Mouse (Mus musculus) lung, postnatal 0 days (tissue): ENCODE data around the gene Ppm1e. TPM values are rescaled to one million over a fixed set of nuclear protein-coding genes. Genes with fewer than 3 reads are reported as not detected.

Experiments
- ATAC-seq: fragments of 200-750 bp; cut with Nextera tagmentation; 2 replicates; pipeline ENCODE4 v1.8.0; 2017; ENCODE audit warnings: moderate library complexity
- DNase-seq: peaks from one replicate; pipeline ENCODE4 v3.0.0-alpha.2; 2016; ENCODE audit warnings: low spot score
- H3K27ac ChIP-seq: fragments of 300-500 bp; sonication (generic); 2 replicates; pipeline ENCODE4 v1.5.1; 2014; ENCODE audit warnings: antibody characterized with exemption, mild to moderate bottlenecking, low read length, mixed read lengths
- H3K27me3 ChIP-seq: fragments of 300-500 bp; sonication (generic); replicated peaks from 2 replicates; pipeline ENCODE4 v1.6.1; 2014; ENCODE audit warnings: low read length, mixed read lengths; ENCODE audit not compliant: insufficient read depth
- H3K36me3 ChIP-seq: fragments of 300-500 bp; sonication (generic); 2 replicates; pipeline ENCODE4 v1.6.1; 2014; ENCODE audit warnings: low read length, mixed read lengths; ENCODE audit not compliant: insufficient read depth
- H3K4me1 ChIP-seq: fragments of 300-500 bp; sonication (generic); 2 replicates; pipeline ENCODE4 v1.6.1; 2014; ENCODE audit warnings: antibody characterized with exemption, low read depth, low read length, mixed read lengths; ENCODE audit not compliant: insufficient read depth
- H3K4me2 ChIP-seq: fragments of 300-500 bp; sonication (generic); replicated peaks from 2 replicates; pipeline ENCODE4 v1.6.1; 2014; ENCODE audit warnings: low read depth, mild to moderate bottlenecking, low read length, moderate library complexity, mixed read lengths
- H3K4me3 ChIP-seq: fragments of 300-500 bp; sonication (generic); 2 replicates; pipeline ENCODE4 v1.5.1; 2014; ENCODE audit warnings: low read depth, low read length
- H3K9ac ChIP-seq: fragments of 300-500 bp; sonication (generic); replicated peaks from 2 replicates; pipeline ENCODE4 v1.6.1; 2014; ENCODE audit warnings: low read depth, mild to moderate bottlenecking
- H3K9me3 ChIP-seq: fragments of 300-500 bp; sonication (generic); 2 replicates; pipeline ENCODE4 v1.6.1; 2016; ENCODE audit warnings: low read length, mixed read lengths
- CTCF ChIP-seq: IDR thresholded peaks from 2 replicates; pipeline ENCODE4 v1.5.1; 2016; ENCODE audit warnings: antibody characterized with exemption, mild to moderate bottlenecking
- EP300 ChIP-seq: IDR thresholded peaks from 2 replicates; pipeline ENCODE4 v1.6.1; 2016; ENCODE audit warnings: antibody characterized with exemption, mild to moderate bottlenecking, control low read depth
- WGBS: fragments of 180-500 bp; shearing (Covaris S2); extraction: QIAGEN DNeasy Blood & Tissue Kit; methylation state at CpG from one replicate; pipeline ENCODE4 v1.1.7; 2014; 5-methylcytosine and 5-hydroxymethylcytosine counted together
- polyA plus RNA-seq: library from polyadenylated mRNA; unstranded; fragments of >200 nt; fragmentation: Nextera tagmentation; extraction: Ambion mirVana; gene quantifications from 2 replicates; pipeline ENCODE4 v1.2.1, GENCODE M21; 2015

Gene Ppm1e
- polyA plus RNA-seq = 0.64 and 1.2 TPM in 2 replicates

DNA sequence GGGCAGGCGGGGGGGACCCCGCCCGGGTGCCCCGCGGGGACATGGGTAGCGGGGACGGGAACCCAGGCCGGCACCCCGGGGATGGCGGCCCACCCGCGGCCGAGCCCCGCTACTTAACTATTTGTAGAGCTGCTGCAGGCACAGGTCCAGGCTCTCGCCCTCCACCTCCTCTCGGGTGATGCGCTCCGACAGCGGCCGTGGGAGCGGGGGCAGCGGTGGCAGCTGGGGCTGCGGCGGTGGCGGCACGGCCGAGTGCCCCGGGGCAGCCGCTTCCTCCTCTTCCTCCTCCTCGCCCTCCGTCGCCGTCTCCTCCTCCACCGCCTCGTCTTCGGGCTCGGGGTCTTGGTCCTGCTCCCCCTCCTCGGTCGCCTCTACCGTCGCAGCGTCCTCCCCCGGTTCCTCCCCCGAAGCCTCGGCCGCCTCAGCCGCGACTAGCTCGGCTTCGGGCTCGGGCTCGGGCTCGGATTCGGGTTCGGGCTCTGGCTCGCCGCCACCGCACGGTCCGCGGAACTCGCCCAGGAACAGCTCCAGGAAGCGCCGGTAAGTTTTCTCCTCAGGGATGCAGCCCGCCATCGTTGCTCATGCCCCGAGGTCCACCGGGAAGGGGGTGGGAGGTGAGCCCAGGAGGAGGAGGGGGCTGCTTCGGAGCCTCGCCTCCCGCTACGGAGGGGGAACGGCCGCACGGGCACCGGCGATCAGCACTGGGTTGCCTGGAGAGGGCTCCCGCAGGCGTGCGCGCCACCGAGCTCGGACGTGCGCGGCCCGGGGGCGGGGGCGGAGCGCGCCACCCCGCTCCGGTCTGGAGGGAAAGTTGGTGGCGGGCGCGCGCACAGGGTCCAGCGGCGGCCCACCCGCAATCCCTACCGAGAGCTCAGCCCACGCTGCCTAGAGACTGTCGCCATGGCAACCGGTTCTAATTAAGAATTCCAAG is at the start of gene Ppm1e:
Gene Ppm1e, minus strand, starts transcription at position 693 of the 931 bp plus-strand sequence.
- WGBS = 2% methylated on average over 68 of the region's 104 CpGs
- Histone ChIP-seq H3K27ac (no peak within 1 kb of the TSS), H3K9ac (0 out of 2 replicates have a peak within 1 kb of the TSS, but pooled peaks have one; percentile 19), H3K9me3 (no peaks in the 10 kb centered on the region), H3K36me3 (no peaks in the 10 kb centered on the region), H3K4me3 (peak within 1 kb of the TSS; percentile 74), H3K4me1 (peaks cover 9% of the 10 kb centered on the region), H3K27me3 (peaks cover 33% of the 10 kb centered on the region; the same call in 1 of the 2 replicates), H3K4me2 (peak within 1 kb of the TSS; percentile 99)
- TF ChIP-seq EP300 (no peak), CTCF (no peak)
- DNase-seq (peak; percentile 67), ATAC-seq (peak; percentile 91)

DNA sequence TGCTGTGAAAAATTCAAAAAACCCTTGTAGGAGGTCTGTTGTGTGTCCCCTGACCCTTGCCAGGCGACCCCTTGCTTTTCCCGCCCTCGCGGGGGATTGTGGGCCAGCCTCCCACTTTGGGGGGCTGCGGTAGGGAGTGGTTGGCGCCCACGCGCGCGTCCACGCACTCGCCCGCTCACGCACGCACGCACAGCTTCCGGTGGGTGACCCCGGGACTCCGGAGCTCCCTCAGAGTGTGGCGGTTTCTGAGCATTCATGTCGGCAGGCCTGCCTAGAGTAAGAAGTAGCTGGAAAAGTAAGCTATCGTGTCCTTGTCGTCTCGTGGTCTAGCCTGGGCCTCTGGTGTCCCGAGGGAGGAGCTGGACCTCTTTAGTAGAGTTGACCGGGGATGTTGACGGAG is 46.1 kb upstream of the Ppm1e start, which contains the start of the genes Rad51c and Tex14:
Gene Rad51c, minus strand, starts transcription at position 79 of the 400 bp plus-strand sequence.
Gene Tex14, plus strand, starts transcription at position 190 of the 400 bp plus-strand sequence.
- peak within 1 kb of the TSS; percentile 48 for H3K9ac ChIP-seq
- no peaks in the 10 kb centered on the region for H3K27me3 ChIP-seq
- no peaks in the 10 kb centered on the region for H3K9me3 ChIP-seq
- peak within 1 kb of the TSS; percentile 84 for H3K27ac ChIP-seq
- 74% methylated on average over 27 of the region's 27 CpGs for WGBS
- H3K36me3 ChIP-seq = no peaks in the 10 kb centered on the region
- 0 out of 2 replicates have a peak, but pooled peaks cover 3% of the 10 kb centered on the region for H3K4me1 ChIP-seq
- ATAC-seq (peak; percentile 6), DNase-seq (no peak)
- H3K4me2 ChIP-seq = peak within 1 kb of the TSS; percentile 63
- peak within 1 kb of the TSS; percentile 58 for H3K4me3 ChIP-seq
- TF ChIP-seq EP300 = no peak
- TF ChIP-seq CTCF = no peak

DNA sequence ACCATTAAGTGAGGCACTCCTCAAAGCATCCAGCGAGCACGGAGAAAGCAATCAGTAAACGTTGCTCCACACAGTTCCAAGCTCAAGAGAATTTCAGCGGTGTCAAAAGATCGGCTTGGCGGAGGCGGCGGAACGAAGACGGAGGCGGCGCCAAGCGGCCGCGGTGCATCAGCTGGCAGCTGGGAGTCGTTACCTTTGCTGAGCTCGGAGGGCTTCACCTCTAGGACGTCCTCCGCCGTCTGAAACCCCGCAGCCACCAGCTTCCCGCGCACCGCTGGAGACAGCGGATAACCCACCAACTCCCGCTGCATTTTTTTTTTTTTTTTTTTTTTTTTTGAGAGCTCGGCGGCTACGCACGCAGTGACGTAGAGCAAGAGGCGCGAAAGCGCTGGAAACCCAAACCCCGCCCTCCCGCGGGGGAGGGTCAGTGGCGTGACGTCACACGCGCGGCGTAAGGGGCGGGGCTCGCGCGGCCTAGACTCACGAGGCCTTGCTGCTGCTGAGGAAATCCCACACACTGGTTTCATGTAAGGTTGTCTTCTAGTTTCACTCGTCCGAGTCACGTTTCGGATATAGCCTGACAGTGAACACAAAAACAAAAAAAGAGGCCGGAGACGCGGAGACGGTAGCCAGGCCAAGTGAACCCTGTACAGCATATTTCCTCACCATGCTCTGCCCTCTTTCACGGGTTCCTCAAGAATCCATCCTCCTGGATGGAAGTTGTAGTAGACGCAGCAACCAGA is 45.5 kb upstream of the Ppm1e start:
- WGBS = 1% methylated on average over 57 of the region's 58 CpGs
- Histone ChIP-seq H3K27me3 (no peaks in the 10 kb centered on the region), H3K4me1 (0 out of 2 replicates have a peak, but pooled peaks cover 3% of the 10 kb centered on the region), H3K9me3 (no peaks in the 10 kb centered on the region), H3K36me3 (no peaks in the 10 kb centered on the region), H3K4me2 (peak overlapping the region; percentile 63), H3K27ac (peak overlapping the region; percentile 84), H3K9ac (peak overlapping the region; percentile 48), H3K4me3 (peak overlapping the region; percentile 58)
- no peak for TF ChIP-seq EP300
- peak; percentile 23 for TF ChIP-seq CTCF
- ATAC-seq = peak; percentile 99
- peak; percentile 95 for DNase-seq

DNA sequence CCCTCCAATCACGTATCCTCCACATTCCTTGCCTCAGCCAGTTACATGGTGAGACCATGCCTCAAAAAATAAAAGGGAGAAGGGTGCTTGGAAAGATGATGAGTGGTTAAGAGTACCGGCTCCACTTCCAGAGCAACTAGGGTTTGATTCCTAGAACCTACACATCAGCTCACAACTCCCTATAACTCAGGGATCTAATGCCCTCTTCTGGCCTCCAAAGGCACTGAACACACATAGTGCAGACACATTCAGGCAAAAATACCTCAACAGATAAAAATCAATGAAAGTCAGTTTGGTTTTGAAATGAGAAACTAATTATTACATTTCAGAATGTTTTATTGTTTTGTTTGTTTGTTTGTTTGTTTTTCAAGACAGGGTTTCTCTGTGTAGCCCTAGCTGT is 39.6 kb upstream of the Ppm1e start:
- DNase-seq = no peak
- H3K36me3 ChIP-seq = no peaks in the 10 kb centered on the region
- H3K9ac ChIP-seq = no peak overlapping the region
- H3K4me2 ChIP-seq = no peak overlapping the region
- no peak for ATAC-seq
- 92% methylated on average over 2 of the region's 2 CpGs for WGBS
- H3K4me3 ChIP-seq = no peak overlapping the region
- H3K27me3 ChIP-seq = no peaks in the 10 kb centered on the region
- no peaks in the 10 kb centered on the region for H3K9me3 ChIP-seq
- H3K27ac ChIP-seq = no peak overlapping the region
- TF ChIP-seq EP300 (no peak), CTCF (peak; percentile 28; the same call in 1 of the 2 replicates)
- no peaks in the 10 kb centered on the region for H3K4me1 ChIP-seq

DNA sequence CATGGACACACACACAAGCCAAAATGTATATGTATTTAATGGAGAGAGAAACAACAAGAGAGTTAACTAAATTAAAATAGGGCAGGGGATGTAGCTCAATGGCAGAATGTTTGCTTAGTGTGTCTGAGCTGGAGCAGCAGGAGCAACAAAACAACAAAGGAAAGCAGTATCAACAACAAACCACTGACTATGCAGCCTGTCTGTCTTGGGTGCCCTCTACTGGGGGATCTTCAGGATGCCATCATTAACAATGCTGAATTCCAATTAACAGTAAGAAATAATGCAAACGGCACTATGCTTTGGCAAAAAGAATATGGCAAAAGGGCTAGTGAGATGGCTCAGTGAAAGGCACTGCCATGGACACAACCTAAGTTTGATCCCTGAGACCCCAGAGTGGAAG is 35.0 kb upstream of the Ppm1e start:
- peak; percentile 78 for TF ChIP-seq CTCF
- no peak for TF ChIP-seq EP300
- H3K27ac ChIP-seq = no peak overlapping the region
- no peak overlapping the region for H3K9ac ChIP-seq
- no peaks in the 10 kb centered on the region for H3K36me3 ChIP-seq
- 36% methylated on average over 1 of the region's 1 CpGs for WGBS
- no peaks in the 10 kb centered on the region for H3K4me1 ChIP-seq
- no peak overlapping the region for H3K4me2 ChIP-seq
- no peaks in the 10 kb centered on the region for H3K9me3 ChIP-seq
- H3K27me3 ChIP-seq = no peaks in the 10 kb centered on the region
- ATAC-seq = no peak
- H3K4me3 ChIP-seq = no peak overlapping the region
- peak; percentile 66 for DNase-seq

DNA sequence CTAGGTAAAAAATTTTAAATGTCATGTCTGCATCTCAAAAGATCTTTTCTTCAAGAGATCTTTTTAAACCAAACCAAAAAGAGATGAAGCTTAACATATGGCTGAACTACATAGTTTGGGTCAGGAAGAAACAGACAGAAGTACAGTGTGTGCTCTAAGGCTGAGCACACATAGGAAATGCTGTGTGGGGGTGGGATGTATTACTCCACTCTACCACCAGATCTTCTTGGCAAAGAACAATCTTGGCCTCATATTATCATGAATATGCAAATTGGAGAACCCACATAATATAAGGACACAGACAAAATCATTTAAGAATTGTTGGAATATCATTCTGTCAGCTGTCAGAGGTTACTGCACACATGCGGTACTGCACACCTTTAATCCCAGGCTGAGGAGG is 26.9 kb upstream of the Ppm1e start:
- ATAC-seq (no peak), DNase-seq (no peak)
- Histone ChIP-seq H3K9me3 (no peaks in the 10 kb centered on the region), H3K4me3 (no peak overlapping the region), H3K9ac (no peak overlapping the region), H3K36me3 (no peaks in the 10 kb centered on the region), H3K27ac (no peak overlapping the region), H3K4me1 (no peaks in the 10 kb centered on the region), H3K27me3 (no peaks in the 10 kb centered on the region), H3K4me2 (no peak overlapping the region)
- TF ChIP-seq CTCF = no peak
- no peak for TF ChIP-seq EP300
- WGBS = 97% methylated on average over 1 of the region's 1 CpGs
